ENCODE assay signal across 16 mouse cellular contexts in genomic region chr6:50462026-50462425, GRCm38 (mm10).
"Had no signal": no experiment of that assay in that cellular context is flagged by ENCODE, and none has a peak within 500 bp of the region (broad histone marks: within the 10 kb centered on the region; RNA-seq: fewer than 3 reads in every experiment).

No protein-coding gene starts in this region.

- H3K27ac ChIP-seq: midbrain, embryonic 10.5 days; midbrain, embryonic 12.5 days; neural tube, embryonic 12.5 days; stomach, embryonic 15.5 days; stomach, postnatal 0 days had no signal

- DNase-seq: lung, adult 18-20 months; lung, embryonic 14.5 days; lung, postnatal 10 days; lung, postnatal 4 days; midbrain, embryonic 14.5 days; right cerebral cortex, postnatal 14 days; thymus, adult 2 months; thymus, postnatal 25 days; thymus, postnatal 4 days had no signal

- H3K4me1 ChIP-seq: midbrain, embryonic 10.5 days; midbrain, embryonic 12.5 days; neural tube, embryonic 12.5 days had no signal

- H3K4me3 ChIP-seq: midbrain, embryonic 10.5 days; midbrain, embryonic 12.5 days; myocyte; neural tube, embryonic 12.5 days; stomach, embryonic 15.5 days had no signal

- ATAC-seq: midbrain, embryonic 16.5 days had no signal
